Mouse (Mus musculus) intestine, postnatal 0 days (tissue): Measurements from ENCODE around the gene Stpg1. TPM values are rescaled to one million over a fixed set of nuclear protein-coding genes. Genes with fewer than 3 reads are reported as not detected.
A peak's percentile ranks its signal among the peaks of the same experiment; 100 is the strongest.

ENCODE experiments used
- ATAC-seq: fragments of 200-750 bp; cut with Nextera tagmentation; 2 replicates; pipeline ENCODE4 v1.8.0; 2017; ENCODE audit warnings: mild to moderate bottlenecking, moderate TSS enrichment, moderate library complexity
- H3K27ac ChIP-seq: fragments of 300-500 bp; sonication (generic); 2 replicates; pipeline ENCODE4 v1.5.1; 2014; ENCODE audit warnings: mild to moderate bottlenecking, low read depth, low read length, moderate library complexity
- H3K27me3 ChIP-seq: fragments of 300-500 bp; sonication (generic); replicated peaks from 2 replicates; pipeline ENCODE4 v1.6.1; 2014; ENCODE audit warnings: low read length, mixed read lengths; ENCODE audit not compliant: control insufficient read depth, insufficient read depth
- H3K36me3 ChIP-seq: fragments of 300-500 bp; sonication (generic); 2 replicates; pipeline ENCODE4 v1.6.1; 2014; ENCODE audit warnings: mild to moderate bottlenecking, moderate library complexity; ENCODE audit not compliant: control insufficient read depth, insufficient read depth
- H3K4me1 ChIP-seq: fragments of 300-500 bp; sonication (generic); replicated peaks from 2 replicates; pipeline ENCODE4 v1.6.1; 2014; ENCODE audit warnings: antibody characterized with exemption, low read length, mixed read lengths; ENCODE audit not compliant: control insufficient read depth, insufficient read depth
- H3K4me2 ChIP-seq: fragments of 300-500 bp; sonication (generic); replicated peaks from 2 replicates; pipeline ENCODE4 v1.6.1; 2014; ENCODE audit warnings: low read depth, mild to moderate bottlenecking, moderate library complexity
- H3K4me3 ChIP-seq: fragments of 300-500 bp; sonication (generic); 2 replicates; pipeline ENCODE4 v1.5.1; 2014; ENCODE audit warnings: low read depth, low read length
- H3K9ac ChIP-seq: fragments of 300-500 bp; sonication (generic); 2 replicates; pipeline ENCODE4 v1.6.1; 2014; ENCODE audit warnings: mild to moderate bottlenecking, low read depth, low read length
- H3K9me3 ChIP-seq: fragments of 300-500 bp; sonication (generic); 2 replicates; pipeline ENCODE4 v1.6.1; 2016; ENCODE audit warnings: mixed run types; ENCODE audit not compliant: control insufficient read depth
- CTCF ChIP-seq: sonication (generic); IDR thresholded peaks from 2 replicates; pipeline ENCODE4 v1.5.1; 2016; ENCODE audit warnings: low read depth, mild to moderate bottlenecking, control low read depth, antibody characterized with exemption, moderate library complexity
- WGBS: fragments of 180-500 bp; shearing (Covaris S2); extraction: QIAGEN DNeasy Blood & Tissue Kit; methylation state at CpG from one replicate; pipeline ENCODE4 v1.1.7; 2014; 5-methylcytosine and 5-hydroxymethylcytosine counted together
- polyA plus RNA-seq: library from polyadenylated mRNA; unstranded; fragments of >200 nt; fragmentation: Nextera tagmentation; extraction: Ambion mirVana; gene quantifications from 2 replicates; pipeline ENCODE4 v1.2.1, GENCODE M21; 2015

The Stpg1 gene
- polyA plus RNA-seq, result 0.09 TPM in 1 of 2 replicates, not detected in the other

DNA sequence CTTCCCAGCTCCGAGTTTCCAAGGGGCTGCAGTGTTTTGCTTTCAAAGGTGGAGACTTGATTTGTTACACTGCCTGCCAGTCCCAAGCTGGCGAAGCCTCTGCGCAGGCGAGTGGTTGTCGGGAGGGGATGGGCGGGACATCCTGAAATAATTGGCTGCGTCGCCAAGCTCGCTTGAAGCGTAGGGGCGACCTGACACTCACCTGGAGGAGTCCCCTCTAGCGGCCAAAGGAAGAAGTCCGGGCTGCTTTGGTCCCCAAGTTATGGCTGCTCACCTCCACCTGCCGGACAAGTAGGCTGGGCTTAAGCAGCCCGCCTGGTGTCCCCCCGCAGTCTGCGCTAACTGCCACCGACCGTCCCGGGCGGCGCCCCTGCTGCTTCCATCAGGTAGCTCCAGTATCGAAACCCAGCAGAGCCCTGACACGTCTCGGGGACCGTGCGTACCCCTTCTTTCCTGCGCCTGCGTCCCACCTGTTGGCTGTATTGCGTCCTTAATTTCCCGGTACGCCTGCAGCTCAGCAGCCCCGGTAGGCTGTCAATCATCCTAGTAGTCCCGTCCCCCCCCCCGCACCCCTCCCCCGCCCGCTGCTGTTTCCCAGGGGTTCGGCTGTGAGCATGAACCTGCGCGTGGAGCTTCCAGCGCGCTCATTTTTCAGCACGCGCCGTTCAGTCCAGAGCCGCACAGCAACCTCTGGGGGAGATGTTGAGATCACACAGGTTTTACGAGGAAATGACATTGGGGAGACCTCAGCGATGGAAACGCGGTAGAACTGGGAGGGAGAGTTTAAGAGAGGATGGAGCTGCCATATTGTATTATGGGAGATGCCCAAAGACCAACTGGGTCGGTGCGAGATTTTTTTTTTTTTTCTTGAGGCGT lies at the start of gene Stpg1, which contains the start of gene Nipal3:
Gene Stpg1 (plus strand): TSS at position 270 of the 876 bp plus-strand sequence.
Gene Nipal3 (minus strand): TSS at position 518 of the 876 bp plus-strand sequence.
- peak; percentile 97 for ATAC-seq
- H3K9ac ChIP-seq, result peak within 1 kb of the TSS; percentile 50; the same call in 1 of the 2 replicates
- H3K36me3 ChIP-seq, result peaks cover 6% of the 10 kb centered on the region; the same call in 1 of the 2 replicates
- peak; percentile 83 for TF ChIP-seq CTCF
- peak within 1 kb of the TSS; percentile 95 for H3K4me2 ChIP-seq
- H3K4me1 ChIP-seq, result no peaks in the 10 kb centered on the region; the same call in 1 of the 2 replicates
- H3K27ac ChIP-seq, result peak within 1 kb of the TSS; percentile 46
- no peaks in the 10 kb centered on the region for H3K27me3 ChIP-seq
- WGBS, result under 1% methylated on average over 53 of the region's 53 CpGs
- no peaks in the 10 kb centered on the region for H3K9me3 ChIP-seq
- peak within 1 kb of the TSS; percentile 69 for H3K4me3 ChIP-seq

DNA sequence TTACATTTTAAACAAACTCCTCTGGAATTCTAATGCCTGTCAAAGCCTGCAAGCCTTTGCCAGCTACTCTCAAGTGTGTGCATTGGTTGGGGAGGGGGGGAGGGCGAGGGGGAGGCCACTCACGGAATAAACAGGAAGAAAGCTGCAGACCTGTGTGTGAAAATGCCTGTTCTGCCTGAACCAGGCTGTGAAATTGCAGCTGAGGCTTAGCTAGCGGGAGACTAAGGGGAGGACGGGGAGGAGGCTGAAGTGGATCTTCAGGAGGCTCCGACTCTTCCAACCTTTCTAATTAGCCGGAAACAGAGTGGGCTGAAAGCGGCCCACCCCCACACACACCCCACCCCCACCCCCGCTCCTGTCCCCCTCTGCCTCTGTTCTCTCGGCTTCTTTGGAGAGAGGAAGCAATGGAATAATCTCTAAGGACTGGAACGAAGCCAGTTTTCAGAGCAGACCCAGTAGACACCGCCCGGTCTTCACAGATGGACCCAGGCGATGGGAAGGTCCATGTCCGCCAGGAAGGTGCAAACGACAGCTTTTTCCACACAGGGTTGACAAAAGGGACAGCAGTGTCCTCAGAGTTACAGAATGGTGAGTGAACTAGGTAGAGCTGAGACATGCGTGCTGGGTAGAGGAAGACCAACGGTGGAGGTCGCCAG lies 43.1 kb upstream of the Stpg1 start:
- WGBS, result 51% methylated on average over 18 of the region's 18 CpGs
- H3K36me3 ChIP-seq, result peaks cover 5% of the 10 kb centered on the region; the same call in 1 of the 2 replicates
- no peak for ATAC-seq
- H3K4me2 ChIP-seq, result peak overlapping the region; percentile 30; the same call in 1 of the 2 replicates
- H3K27ac ChIP-seq, result no peak overlapping the region
- H3K4me3 ChIP-seq, result no peak overlapping the region
- no peak for TF ChIP-seq CTCF
- peaks cover 4% of the 10 kb centered on the region; the same call in 1 of the 2 replicates for H3K4me1 ChIP-seq
- H3K27me3 ChIP-seq, result no peaks in the 10 kb centered on the region
- no peaks in the 10 kb centered on the region for H3K9me3 ChIP-seq
- no peak overlapping the region for H3K9ac ChIP-seq

DNA sequence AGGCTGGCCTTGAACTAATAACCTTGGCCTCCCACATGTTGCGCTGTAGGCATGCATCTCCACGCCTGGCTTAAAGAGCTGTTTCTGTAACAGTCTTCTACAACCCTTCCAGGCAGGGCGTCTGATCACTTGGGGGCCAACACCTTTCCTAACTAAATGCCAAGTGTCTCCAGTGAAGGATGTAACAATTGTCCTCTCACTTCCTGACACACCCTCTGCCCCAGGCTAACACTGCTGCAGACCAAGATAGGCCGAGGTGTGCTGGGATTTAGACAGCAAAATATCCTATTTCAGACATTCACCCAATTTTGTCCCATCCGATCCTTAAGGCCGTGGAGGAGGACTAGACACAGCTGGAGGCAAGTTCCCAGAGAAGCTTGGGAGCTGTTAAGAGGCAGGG lies 41.4 kb upstream of the Stpg1 start:
- H3K4me3 ChIP-seq, result no peak overlapping the region
- H3K4me1 ChIP-seq, result peaks cover 4% of the 10 kb centered on the region; the same call in 1 of the 2 replicates
- no peaks in the 10 kb centered on the region for H3K27me3 ChIP-seq
- H3K36me3 ChIP-seq, result peaks cover 5% of the 10 kb centered on the region; the same call in 1 of the 2 replicates
- no peaks in the 10 kb centered on the region for H3K9me3 ChIP-seq
- ATAC-seq, result peak; percentile 81
- no peak overlapping the region for H3K9ac ChIP-seq
- H3K4me2 ChIP-seq, result peak overlapping the region; percentile 31; the same call in 1 of the 2 replicates
- WGBS, result 24% methylated on average over 6 of the region's 6 CpGs
- no peak for TF ChIP-seq CTCF
- peak overlapping the region; percentile 74 for H3K27ac ChIP-seq

DNA sequence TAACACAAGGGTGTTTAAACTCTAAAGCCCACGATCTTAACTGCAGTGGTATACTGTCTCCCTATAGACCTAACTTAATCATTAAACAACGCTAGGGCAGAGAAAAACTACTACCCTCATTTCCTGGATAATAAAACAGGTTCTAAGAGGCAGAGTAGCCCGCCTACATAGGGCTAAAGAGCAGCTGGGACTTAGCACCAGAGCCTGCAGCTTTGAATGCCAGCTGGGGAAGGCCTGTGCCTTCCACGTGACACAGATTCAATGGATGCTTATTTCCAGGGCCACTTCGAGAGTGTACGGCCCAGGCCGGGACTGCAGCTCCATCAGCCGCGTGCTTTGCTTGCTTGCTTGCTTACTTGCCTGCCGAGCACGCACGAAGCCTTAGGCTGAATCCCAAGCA lies 41.0 kb upstream of the Stpg1 start:
- Histone ChIP-seq H3K4me3 (no peak overlapping the region), H3K27me3 (no peaks in the 10 kb centered on the region), H3K4me2 (peak overlapping the region; percentile 31; the same call in 1 of the 2 replicates), H3K9ac (no peak overlapping the region), H3K36me3 (peaks cover 5% of the 10 kb centered on the region; the same call in 1 of the 2 replicates), H3K4me1 (peaks cover 4% of the 10 kb centered on the region; the same call in 1 of the 2 replicates), H3K9me3 (no peaks in the 10 kb centered on the region), H3K27ac (peak overlapping the region; percentile 74)
- TF ChIP-seq CTCF, result no peak
- ATAC-seq, result peak; percentile 95
- WGBS, result 19% methylated on average over 12 of the region's 12 CpGs

DNA sequence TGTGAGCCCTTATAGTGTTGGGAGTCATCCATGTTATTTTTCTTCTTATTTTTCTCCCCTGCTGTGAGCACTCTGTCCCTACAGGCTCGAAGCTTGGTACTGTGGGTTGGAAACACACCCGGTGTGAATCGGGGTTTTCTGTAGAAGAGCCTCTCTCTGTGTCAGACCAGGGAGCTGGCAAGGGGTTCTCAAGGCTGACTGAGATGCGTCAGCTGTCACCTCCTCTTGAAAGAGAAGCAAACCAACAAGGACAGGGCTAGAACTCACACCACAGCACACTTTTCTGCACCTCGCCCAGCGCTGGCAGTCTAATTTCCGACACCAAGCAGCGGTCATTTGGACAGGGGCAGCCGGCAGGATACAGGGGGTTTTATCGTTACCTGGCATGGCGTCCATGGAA lies 31.2 kb upstream of the Stpg1 start:
- no peak for ATAC-seq
- H3K4me2 ChIP-seq, result no peak overlapping the region
- H3K9me3 ChIP-seq, result no peaks in the 10 kb centered on the region
- 92% methylated on average over 11 of the region's 11 CpGs for WGBS
- H3K27ac ChIP-seq, result no peak overlapping the region
- no peaks in the 10 kb centered on the region for H3K27me3 ChIP-seq
- no peaks in the 10 kb centered on the region for H3K4me1 ChIP-seq
- no peak overlapping the region for H3K9ac ChIP-seq
- no peak for TF ChIP-seq CTCF
- H3K36me3 ChIP-seq, result peaks cover 45% of the 10 kb centered on the region
- no peak overlapping the region for H3K4me3 ChIP-seq

DNA sequence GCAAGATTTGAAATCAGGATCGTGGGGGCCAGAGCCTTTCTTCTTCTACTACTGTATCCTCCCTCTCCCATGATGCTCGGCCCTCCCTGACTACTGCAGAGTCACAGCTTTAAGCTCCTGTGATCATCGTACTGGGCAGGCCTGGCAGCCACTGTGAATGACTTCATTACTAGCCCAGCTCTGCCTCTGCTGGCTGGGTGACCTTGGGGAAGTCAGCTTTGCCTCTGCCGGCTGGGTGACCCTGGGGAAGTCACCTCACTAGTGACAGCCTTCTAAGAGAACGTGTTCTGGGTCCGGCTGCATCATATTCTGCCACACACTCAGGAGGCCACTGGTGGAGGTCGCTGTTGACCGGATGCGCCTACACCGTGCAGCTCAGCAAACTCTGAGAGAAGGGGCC lies 16.7 kb upstream of the Stpg1 start:
- Histone ChIP-seq H3K4me2 (no peak overlapping the region), H3K4me1 (no peaks in the 10 kb centered on the region), H3K36me3 (peaks cover 33% of the 10 kb centered on the region), H3K4me3 (no peak overlapping the region), H3K9ac (no peak overlapping the region), H3K27me3 (no peaks in the 10 kb centered on the region), H3K27ac (no peak overlapping the region), H3K9me3 (no peaks in the 10 kb centered on the region)
- no peak for TF ChIP-seq CTCF
- WGBS, result 84% methylated on average over 10 of the region's 10 CpGs
- ATAC-seq, result no peak
